Mouse (Mus musculus) bone marrow, adult 2 months (tissue): Measurements from ENCODE around the gene Tbcc. TPM values are rescaled to one million over a fixed set of nuclear protein-coding genes. Genes with fewer than 3 reads are reported as not detected.
A peak's percentile ranks its signal among the peaks of the same experiment; 100 is the strongest.

Experiments
- H3K27ac ChIP-seq: fragments of 200-500 bp; 2 replicates; pipeline ENCODE4 v1.5.1; 2012; ENCODE audit warnings: low read depth, mild to moderate bottlenecking, control low read depth, inconsistent platforms, low read length; ENCODE audit not compliant: control insufficient read depth, poor library complexity, insufficient read depth
- H3K4me1 ChIP-seq: fragments of 200-500 bp; 2 replicates; pipeline ENCODE4 v1.6.1; 2011; ENCODE audit warnings: low read length; ENCODE audit not compliant: control insufficient read depth, insufficient read depth
- H3K4me3 ChIP-seq: fragments of 200-500 bp; replicated peaks from 2 replicates; pipeline ENCODE3; 2011; ENCODE audit warnings: mild to moderate bottlenecking, low read depth, low read length, control low read depth; ENCODE audit not compliant: control insufficient read depth
- CTCF ChIP-seq: fragments of 200-500 bp; IDR thresholded peaks from 2 replicates; pipeline ENCODE4 v1.5.1; 2011; ENCODE audit warnings: low read length, control low read depth; ENCODE audit not compliant: control insufficient read depth, insufficient read depth
- POLR2A ChIP-seq: fragments of 200-500 bp; IDR thresholded peaks from 2 replicates; pipeline ENCODE4 v1.6.1; 2011; ENCODE audit warnings: low read depth, mild to moderate bottlenecking, control low read depth, low read length, borderline replicate concordance; ENCODE audit not compliant: control insufficient read depth
- WGBS: fragments of 180-500 bp; shearing (Covaris S2); methylation state at CpG from one replicate; pipeline ENCODE4 v1.1.7; 2018; 5-methylcytosine and 5-hydroxymethylcytosine counted together
- polyA plus RNA-seq: library from polyadenylated mRNA; stranded (reverse); fragments of >200 nt; gene quantifications from 2 replicates; pipeline ENCODE4 v1.2.4, GENCODE M21; 2011; ENCODE audit warnings: low replicate concordance; ENCODE audit not compliant: missing spikeins, insufficient read depth, insufficient read length

The Tbcc gene
- polyA plus RNA-seq, 1 experiment, result 24.5 TPM

DNA sequence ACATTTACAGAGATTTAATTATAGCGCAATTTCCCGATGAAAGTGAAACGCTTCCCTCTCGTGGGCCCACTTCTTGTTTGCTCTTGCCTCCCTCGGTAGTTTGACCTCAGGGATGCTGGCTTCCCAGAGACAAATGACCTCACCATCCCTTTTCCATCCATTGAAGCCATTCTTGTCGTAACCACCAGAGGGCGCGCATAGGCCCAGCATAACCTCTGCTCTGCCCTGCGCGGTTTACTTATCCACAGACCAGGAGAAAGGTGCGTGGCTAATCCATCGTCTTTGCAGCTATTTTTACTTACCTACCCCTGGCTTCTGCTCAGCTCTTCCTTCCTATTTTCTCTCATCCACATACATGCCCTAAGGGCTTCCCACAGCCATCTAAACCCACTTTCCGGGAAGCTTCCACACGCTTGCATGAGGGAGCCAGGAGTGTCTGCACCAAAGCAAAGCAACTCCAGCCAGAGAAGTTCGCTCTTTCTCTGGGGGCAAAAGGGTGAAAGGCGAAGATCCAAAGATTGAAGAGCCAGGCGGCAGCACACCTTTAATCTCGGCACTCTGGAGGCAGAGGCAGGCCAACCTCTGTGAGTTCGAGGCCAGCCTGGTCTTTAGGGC lies 13.5 kb downstream of the Tbcc start:
- TF ChIP-seq CTCF (peak; percentile 96), POLR2A (no peak)
- Histone ChIP-seq H3K27ac (no peak overlapping the region), H3K4me3 (no peak overlapping the region), H3K4me1 (no peaks in the 10 kb centered on the region)
- 26% methylated on average over 19 of the region's 19 CpGs for WGBS

DNA sequence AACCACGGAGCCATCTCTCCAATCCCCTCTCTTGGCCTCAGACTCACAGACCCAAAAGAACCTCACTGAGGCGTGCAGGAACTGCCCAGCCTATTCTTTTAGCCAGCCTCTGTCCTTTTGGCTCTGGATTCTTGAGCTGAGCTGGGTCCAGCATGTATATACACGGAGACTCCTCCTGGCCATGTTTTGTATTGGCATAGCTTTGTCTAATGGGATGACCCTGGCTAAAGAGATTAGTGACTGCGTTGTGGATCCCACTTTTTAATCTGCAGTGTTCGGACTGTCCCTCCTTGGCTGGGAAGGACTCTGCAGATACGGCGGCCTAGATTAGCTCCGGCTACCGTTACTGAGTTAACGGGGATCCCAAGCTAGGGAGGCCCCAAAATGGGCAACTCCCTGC lies 19.7 kb downstream of the Tbcc start, which contains the start of gene Prph2:
Gene Prph2 (plus strand): TSS at position 274 of the 400 bp plus-strand sequence.
- H3K27ac ChIP-seq, result no peak within 1 kb of the TSS

DNA sequence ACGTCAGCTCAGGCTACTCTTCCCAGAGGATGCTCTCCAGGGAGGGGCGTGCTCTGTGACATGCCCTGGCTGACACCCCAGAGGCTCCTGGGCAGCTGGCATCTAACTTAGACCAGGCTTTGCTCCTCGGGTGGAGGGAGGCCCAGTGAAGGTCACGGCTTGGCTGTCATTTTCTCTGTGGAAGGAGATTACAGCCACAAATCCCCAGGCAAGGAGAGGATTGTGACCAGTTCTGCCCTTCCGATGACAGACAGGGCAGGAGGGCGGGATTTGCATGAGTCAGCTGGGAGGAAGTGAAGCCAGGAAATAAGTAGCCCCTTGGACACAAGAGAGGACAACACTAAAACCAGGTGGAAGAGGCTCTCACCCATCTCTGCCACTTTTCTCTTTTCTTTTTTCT lies 21.8 kb downstream of the Tbcc start:
- WGBS, result 43% methylated on average over 6 of the region's 6 CpGs
- no peak overlapping the region for H3K27ac ChIP-seq
- no peak for TF ChIP-seq POLR2A
- TF ChIP-seq CTCF, result no peak
- no peaks in the 10 kb centered on the region for H3K4me1 ChIP-seq
- no peak overlapping the region for H3K4me3 ChIP-seq

More for the DNA sequence above, 19.7 kb downstream of the Tbcc start, which contains the start of gene Prph2:
- no peak within 1 kb of the TSS for H3K4me3 ChIP-seq
- WGBS, result 87% methylated on average over 10 of the region's 10 CpGs
- no peak for TF ChIP-seq POLR2A
- TF ChIP-seq CTCF, result no peak
- H3K4me1 ChIP-seq, result no peaks in the 10 kb centered on the region

DNA sequence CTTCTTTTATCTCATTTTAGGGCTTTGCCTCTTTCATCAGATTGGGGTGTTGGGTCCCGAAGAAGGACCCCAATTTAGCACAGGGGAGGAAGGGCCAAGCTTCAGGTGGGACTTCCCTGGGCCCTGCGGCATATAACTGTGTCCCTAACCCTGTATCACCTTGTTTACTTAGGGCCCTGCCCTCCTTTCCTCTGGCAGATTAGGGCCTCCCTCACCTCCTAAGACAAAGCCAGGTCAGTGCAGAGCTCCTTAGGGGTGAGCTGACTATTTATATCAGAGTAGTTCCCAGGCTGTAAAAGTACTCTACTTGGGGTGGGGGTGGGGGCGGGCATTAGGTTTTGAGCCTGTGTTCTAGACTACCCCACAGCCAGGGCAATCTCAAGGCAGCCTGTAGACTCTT lies 24.6 kb downstream of the Tbcc start:
- H3K27ac ChIP-seq, result no peak overlapping the region
- no peak overlapping the region for H3K4me3 ChIP-seq
- no peaks in the 10 kb centered on the region for H3K4me1 ChIP-seq
- TF ChIP-seq CTCF, result no peak
- no peak for TF ChIP-seq POLR2A
- 67% methylated on average over 3 of the region's 3 CpGs for WGBS

DNA sequence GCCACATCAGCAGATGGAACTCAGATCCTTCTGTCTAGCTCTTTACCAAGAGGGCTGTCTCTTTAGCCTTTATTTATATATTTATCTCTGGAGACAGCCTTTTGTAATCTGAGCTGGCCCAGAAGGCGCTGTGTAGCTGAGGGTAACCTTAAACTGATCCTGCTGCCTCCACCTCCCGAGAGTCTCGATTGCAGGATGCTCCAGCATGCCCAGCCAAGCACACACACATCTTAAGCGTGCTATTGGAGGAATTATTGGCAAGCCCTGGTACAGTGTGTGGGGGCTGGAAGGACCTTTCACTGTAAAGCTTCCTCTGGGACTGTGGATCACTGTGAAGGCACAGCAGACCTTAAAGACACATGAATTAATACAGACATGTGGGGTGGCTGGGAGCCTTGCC lies 28.5 kb downstream of the Tbcc start:
- TF ChIP-seq CTCF, result no peak
- no peak for TF ChIP-seq POLR2A
- H3K4me3 ChIP-seq, result no peak overlapping the region
- H3K4me1 ChIP-seq, result no peaks in the 10 kb centered on the region
- 45% methylated on average over 4 of the region's 4 CpGs for WGBS
- no peak overlapping the region for H3K27ac ChIP-seq

DNA sequence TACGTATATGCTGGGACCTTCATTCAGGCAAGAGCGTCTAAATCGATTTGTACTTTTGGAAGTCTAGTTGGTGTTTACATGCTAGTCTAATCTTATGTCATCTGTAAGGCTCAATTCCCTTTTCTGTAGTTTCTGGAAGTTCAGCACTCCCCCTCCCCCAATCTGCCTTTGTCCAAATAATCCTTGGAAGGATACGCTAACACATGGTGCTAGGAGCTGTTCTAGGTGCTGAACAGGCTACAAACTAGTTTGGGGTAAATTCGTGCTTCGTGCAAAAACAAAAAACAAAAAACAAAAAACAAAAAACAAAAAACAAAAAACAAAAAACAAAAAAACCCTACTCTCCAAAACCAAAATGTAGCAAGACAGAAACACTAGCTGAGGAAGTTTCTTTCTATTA lies 30.4 kb downstream of the Tbcc start:
- TF ChIP-seq POLR2A, result no peak
- TF ChIP-seq CTCF, result no peak
- Histone ChIP-seq H3K4me1 (no peaks in the 10 kb centered on the region), H3K4me3 (no peak overlapping the region), H3K27ac (no peak overlapping the region)
- 60% methylated on average over 6 of the region's 6 CpGs for WGBS

DNA sequence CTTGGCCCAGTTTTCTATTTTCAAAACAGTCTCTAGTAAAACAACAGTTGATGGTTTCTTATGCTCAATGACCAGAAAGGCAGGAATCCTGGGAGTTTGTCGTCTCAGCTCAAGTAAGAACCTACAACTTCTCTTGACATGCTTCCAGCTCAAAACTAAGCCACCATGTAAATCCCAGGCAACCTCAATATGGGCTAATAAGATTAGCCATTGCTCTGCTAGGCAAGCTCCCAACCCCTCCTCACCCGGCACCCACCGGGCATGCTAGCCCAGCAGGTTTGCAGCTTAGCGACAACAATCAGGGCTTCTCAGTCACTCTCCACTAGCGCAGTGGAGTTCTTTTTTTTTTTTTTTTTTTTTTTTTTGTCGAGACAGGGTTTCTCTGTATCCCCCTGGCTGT lies 35.7 kb downstream of the Tbcc start:
- no peak overlapping the region for H3K4me3 ChIP-seq
- WGBS, result 76% methylated on average over 6 of the region's 6 CpGs
- no peak overlapping the region for H3K27ac ChIP-seq
- no peaks in the 10 kb centered on the region for H3K4me1 ChIP-seq
- TF ChIP-seq POLR2A (no peak), CTCF (no peak)

DNA sequence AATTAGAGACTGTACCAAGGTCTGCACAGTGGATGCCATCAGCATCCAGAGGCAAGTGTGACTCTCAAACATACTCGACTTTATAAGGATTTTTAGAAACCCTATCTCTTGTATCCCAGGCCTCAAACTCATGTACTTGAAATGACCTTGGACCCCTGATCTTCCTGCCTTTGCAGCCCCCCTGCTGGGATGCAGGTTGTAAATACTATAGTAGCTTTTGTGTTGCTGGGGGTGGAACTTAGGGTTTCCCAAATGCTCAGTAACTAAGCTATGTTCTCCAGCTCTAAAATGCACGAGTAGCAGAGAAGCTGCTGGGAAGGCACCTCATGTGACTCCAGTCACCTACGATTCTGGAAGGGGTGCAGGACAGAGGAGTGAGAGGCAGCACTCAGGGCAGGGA lies 36.5 kb downstream of the Tbcc start:
- Histone ChIP-seq H3K4me3 (no peak overlapping the region), H3K27ac (no peak overlapping the region), H3K4me1 (no peaks in the 10 kb centered on the region)
- WGBS, result 69% methylated on average over 3 of the region's 3 CpGs
- TF ChIP-seq CTCF (no peak), POLR2A (no peak)

DNA sequence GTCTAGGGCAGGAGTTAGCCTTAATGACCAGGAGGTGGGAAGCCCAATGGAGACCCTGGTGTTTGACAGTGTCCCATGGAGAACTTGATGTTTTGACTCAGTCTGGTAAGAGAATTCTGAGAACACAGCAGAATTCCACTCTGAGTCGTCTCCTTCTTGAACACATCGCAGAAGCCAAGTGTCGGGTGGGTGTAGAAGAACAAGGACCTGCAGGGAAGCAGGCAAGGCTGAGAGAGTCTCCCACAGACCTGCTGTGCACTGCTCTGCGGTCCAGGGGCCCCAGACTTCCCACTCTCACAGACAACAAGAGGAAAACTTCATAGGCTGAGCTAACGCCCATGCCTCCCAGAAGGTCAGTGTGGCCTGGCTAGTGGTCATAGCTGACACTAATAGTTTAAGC lies 37.3 kb downstream of the Tbcc start:
- no peaks in the 10 kb centered on the region for H3K4me1 ChIP-seq
- no peak overlapping the region for H3K4me3 ChIP-seq
- TF ChIP-seq CTCF (no peak), POLR2A (no peak)
- no peak overlapping the region for H3K27ac ChIP-seq
- 91% methylated on average over 5 of the region's 5 CpGs for WGBS
